Mouse (Mus musculus): Measurements from ENCODE around the gene Fga.

GRCm38 (mm10) chr3:83049680-83050079, 23.8 kb downstream of the Fga start, which contains the start of gene Fgb:
- TF ChIP-seq CTCF (IDR thresholded peaks at IDR 0.05) (no peak), EP300 (IDR thresholded peaks at IDR 0.05; ENCODE audit: insufficient read depth, low read depth, low read length) (no peak), POLR2A (IDR thresholded peaks at IDR 0.05; ENCODE audit: insufficient read depth, low read depth, low read length) (no peak)

Measured in heart, adult 2 months (tissue).